Mouse (Mus musculus) spleen, adult 2 months (tissue): Measurements from ENCODE around the gene Nsmf. TPM values are rescaled to one million over a fixed set of nuclear protein-coding genes. Genes with fewer than 3 reads are reported as not detected.

Source experiments
- DNase-seq, 2 experiments: peaks; one replicate each; pipeline versions ENCODE4 v3.0.0 to v3.0.0-alpha.2; 2012 to 2021; ENCODE audit warnings: low spot score in 2 of 2, low read depth in 1 of 2
- H3K27ac ChIP-seq: fragments of 200-500 bp; 2 replicates; pipeline ENCODE4 v1.5.1; 2012; ENCODE audit warnings: low read length, inconsistent platforms; ENCODE audit not compliant: insufficient read depth
- H3K27me3 ChIP-seq: fragments of 200-500 bp; 2 replicates; pipeline ENCODE4 v1.6.1; 2012; ENCODE audit warnings: mild to moderate bottlenecking, moderate library complexity, low read length, inconsistent platforms; ENCODE audit not compliant: control insufficient read depth, insufficient read depth
- H3K36me3 ChIP-seq: fragments of 200-500 bp; 2 replicates; pipeline ENCODE4 v1.6.1; 2012; ENCODE audit warnings: mild to moderate bottlenecking, low read length, inconsistent platforms; ENCODE audit not compliant: control insufficient read depth, insufficient read depth
- H3K4me1 ChIP-seq: fragments of 200-500 bp; 2 replicates; pipeline ENCODE4 v1.6.1; 2011; ENCODE audit warnings: inconsistent platforms; ENCODE audit not compliant: control insufficient read depth, insufficient read depth, insufficient read length
- H3K4me3 ChIP-seq: fragments of 200-500 bp; 2 replicates; pipeline ENCODE4 v1.5.1; 2011; ENCODE audit warnings: mild to moderate bottlenecking, inconsistent platforms; ENCODE audit not compliant: insufficient read depth, insufficient read length; ENCODE audit errors: extremely low read depth
- CTCF ChIP-seq: fragments of 200-500 bp; IDR thresholded peaks from 2 replicates; pipeline ENCODE4 v1.5.1; 2011; ENCODE audit warnings: mild to moderate bottlenecking, inconsistent platforms; ENCODE audit not compliant: insufficient read depth, insufficient read length, insufficient replicate concordance; ENCODE audit errors: extremely low read depth
- POLR2A ChIP-seq: fragments of 200-500 bp; IDR thresholded peaks from 2 replicates; pipeline ENCODE4 v1.6.1; 2011; ENCODE audit warnings: low read depth, low read length, inconsistent platforms
- WGBS: fragments of 180-500 bp; shearing (Covaris S2); methylation state at CpG from one replicate; pipeline ENCODE4 v1.1.7; 2018; 5-methylcytosine and 5-hydroxymethylcytosine counted together
- polyA plus RNA-seq: library from polyadenylated mRNA; depleted of rRNA; stranded (reverse); fragments of >200 nt; gene quantifications from 2 replicates; pipeline ENCODE4 v1.2.3, GENCODE M21; 2012; rRNA removed

Gene Nsmf
- polyA plus RNA-seq, 1 experiment, result 43.0 TPM

GRCm38 (mm10) chr2:25111184-25111791 is 57.1 kb downstream of the Nsmf start:
- H3K27ac ChIP-seq, result no peak overlapping the region
- 30% methylated on average over 9 of the region's 9 CpGs for WGBS

More at GRCm38 (mm10) chr2:25111184-25111791, 57.1 kb downstream of the Nsmf start:
- H3K36me3 ChIP-seq, result no peaks in the 10 kb centered on the region
- H3K4me3 ChIP-seq, result no peak overlapping the region
- TF ChIP-seq POLR2A, result no peak
- TF ChIP-seq CTCF, result no peak
- DNase-seq, result peak in 1 of 2 experiments; percentile 3
- no peaks in the 10 kb centered on the region for H3K4me1 ChIP-seq
- no peaks in the 10 kb centered on the region for H3K27me3 ChIP-seq

Other genes with a start within 250 kb of the Nsmf start
- gene Ehmt1, start 134.7 kb upstream of the Nsmf start, polyA plus RNA-seq, result 39.4 and 43.8 TPM in 2 replicates
- 192 and 248 TPM in 2 replicates for gene Arrdc1, start 119.1 kb upstream of the Nsmf start, polyA plus RNA-seq
- 3.8 and 4.9 TPM in 2 replicates for gene Zmynd19, start 104.6 kb upstream of the Nsmf start, polyA plus RNA-seq
- gene Dph7, start 92.0 kb upstream of the Nsmf start, polyA plus RNA-seq, result 16.0 and 18.3 TPM in 2 replicates
- gene Mrpl41, start 79.3 kb upstream of the Nsmf start, polyA plus RNA-seq, result 12.6 and 18.8 TPM in 2 replicates
- gene Pnpla7, start 78.3 kb upstream of the Nsmf start, polyA plus RNA-seq, result 43.0 and 50.4 TPM in 2 replicates
- gene Entpd8, start 25.9 kb downstream of the Nsmf start, polyA plus RNA-seq, result 0.05 and 0.14 TPM in 2 replicates
- 0.21 and 0.25 TPM in 2 replicates for gene Noxa1, start 40.8 kb downstream of the Nsmf start, polyA plus RNA-seq
- 8.0 and 13.8 TPM in 2 replicates for gene Nrarp, start 126.4 kb downstream of the Nsmf start, polyA plus RNA-seq
- 77.5 and 104 TPM in 2 replicates for gene Tor4a, start 142.5 kb downstream of the Nsmf start, polyA plus RNA-seq
- 61.6 and 68.1 TPM in 2 replicates for gene Nelfb, start 157.1 kb downstream of the Nsmf start, polyA plus RNA-seq
- 0.05 TPM in 1 of 2 replicates, not detected in the other for gene Stpg3, start 160.3 kb downstream of the Nsmf start, polyA plus RNA-seq
- 0.11 and 0.16 TPM in 2 replicates for gene Fam166a, start 164.4 kb downstream of the Nsmf start, polyA plus RNA-seq
- gene Tubb4b, start 170.3 kb downstream of the Nsmf start, polyA plus RNA-seq, result 222 and 307 TPM in 2 replicates
- gene Slc34a3, start 180.0 kb downstream of the Nsmf start, polyA plus RNA-seq, result 0.04 and 0.06 TPM in 2 replicates
- not detected in 2 replicates for gene Rnf224, start 182.4 kb downstream of the Nsmf start, polyA plus RNA-seq
- 1.8 and 2.1 TPM in 2 replicates for gene Rnf208, start 187.9 kb downstream of the Nsmf start, polyA plus RNA-seq
- not detected in 2 replicates for gene Cysrt1, start 188.1 kb downstream of the Nsmf start, polyA plus RNA-seq
- 21.0 and 25.2 TPM in 2 replicates for gene AL732309.1, start 192.5 kb downstream of the Nsmf start, polyA plus RNA-seq
- 44.4 and 60.5 TPM in 2 replicates for gene Tmem203, start 201.1 kb downstream of the Nsmf start, polyA plus RNA-seq
- gene Tprn, start 208.3 kb downstream of the Nsmf start, polyA plus RNA-seq, result 17.1 and 23.5 TPM in 2 replicates
- 45.5 and 67.8 TPM in 2 replicates for gene Ssna1, start 218.1 kb downstream of the Nsmf start, polyA plus RNA-seq
- 55.7 and 68.8 TPM in 2 replicates for gene Anapc2, start 218.1 kb downstream of the Nsmf start, polyA plus RNA-seq
- not detected in 2 replicates for gene Tmem210, start 233.8 kb downstream of the Nsmf start, polyA plus RNA-seq
- 0.28 and 0.77 TPM in 2 replicates for gene Lrrc26, start 235.6 kb downstream of the Nsmf start, polyA plus RNA-seq